Mouse (Mus musculus): ENCODE measurements around the gene Slc9b1. TPM values are rescaled to one million over a fixed set of nuclear protein-coding genes. Genes with fewer than 3 reads are reported as not detected.

Slc9b1 gene
- polyA plus RNA-seq, 1 experiment from 2014 or later, result not detected

- no peak overlapping the region for H3K4me3 ChIP-seq (ENCODE audit: low read depth, low read length)
- no peak for ATAC-seq (ENCODE audit: low read depth)
- WGBS, result 90% methylated on average over 9 of the region's 9 CpGs
- H3K4me1 ChIP-seq (ENCODE audit: control insufficient read depth, insufficient read depth, low read length), result no peaks in the 10 kb centered on the region
- no peak overlapping the region for H3K9ac ChIP-seq (replicated peaks; ENCODE audit: low read depth, low read length)
- no peaks in the 10 kb centered on the region for H3K36me3 ChIP-seq (ENCODE audit: control insufficient read depth, insufficient read depth, low read length)
- H3K9me3 ChIP-seq (ENCODE audit: control insufficient read depth, low read length), result no peaks in the 10 kb centered on the region
- no peak overlapping the region for H3K4me2 ChIP-seq (ENCODE audit: low read depth, low read length)
- no peak overlapping the region for H3K27ac ChIP-seq (ENCODE audit: low read depth, low read length)
- no peaks in the 10 kb centered on the region for H3K27me3 ChIP-seq (ENCODE audit: control insufficient read depth, insufficient read depth, low read length)
Measured at GRCm38 (mm10) chr3:135315720-135316425, 32.0 kb upstream of the Slc9b1 start.

GRCm38 (mm10) chr3:135318331-135318730 lies 29.5 kb upstream of the Slc9b1 start:
- no peak for ATAC-seq (ENCODE audit: low read depth)

GRCm38 (mm10) chr3:135324354-135324753 lies 23.5 kb upstream of the Slc9b1 start:
- WGBS, result 24% methylated on average over 6 of the region's 6 CpGs

More at GRCm38 (mm10) chr3:135318331-135318730, 29.5 kb upstream of the Slc9b1 start:
- no peaks in the 10 kb centered on the region for H3K4me1 ChIP-seq (ENCODE audit: control insufficient read depth, insufficient read depth, low read length)
- H3K27ac ChIP-seq (ENCODE audit: low read depth, low read length), result no peak overlapping the region
- no peaks in the 10 kb centered on the region for H3K9me3 ChIP-seq (ENCODE audit: control insufficient read depth, low read length)
- WGBS, result 89% methylated on average over 11 of the region's 11 CpGs
- no peak overlapping the region for H3K4me3 ChIP-seq (ENCODE audit: low read depth, low read length)
- H3K36me3 ChIP-seq (ENCODE audit: control insufficient read depth, insufficient read depth, low read length), result no peaks in the 10 kb centered on the region
- H3K4me2 ChIP-seq (ENCODE audit: low read depth, low read length), result no peak overlapping the region
- H3K9ac ChIP-seq (replicated peaks; ENCODE audit: low read depth, low read length), result no peak overlapping the region
- no peaks in the 10 kb centered on the region for H3K27me3 ChIP-seq (ENCODE audit: control insufficient read depth, insufficient read depth, low read length)

GRCm38 (mm10) chr3:135327176-135327575 lies 20.7 kb upstream of the Slc9b1 start:
- H3K4me2 ChIP-seq (ENCODE audit: low read depth, low read length), result no peak overlapping the region
- ATAC-seq (ENCODE audit: low read depth), result no peak

More at GRCm38 (mm10) chr3:135324354-135324753, 23.5 kb upstream of the Slc9b1 start:
- H3K4me1 ChIP-seq (ENCODE audit: control insufficient read depth, insufficient read depth, low read length), result no peaks in the 10 kb centered on the region
- no peak for ATAC-seq (ENCODE audit: low read depth)
- H3K4me2 ChIP-seq (ENCODE audit: low read depth, low read length), result no peak overlapping the region
- no peak overlapping the region for H3K27ac ChIP-seq (ENCODE audit: low read depth, low read length)
- H3K4me3 ChIP-seq (ENCODE audit: low read depth, low read length), result no peak overlapping the region
- H3K36me3 ChIP-seq (ENCODE audit: control insufficient read depth, insufficient read depth, low read length), result no peaks in the 10 kb centered on the region
- H3K27me3 ChIP-seq (ENCODE audit: control insufficient read depth, insufficient read depth, low read length), result no peaks in the 10 kb centered on the region
- no peaks in the 10 kb centered on the region for H3K9me3 ChIP-seq (ENCODE audit: control insufficient read depth, low read length)
- no peak overlapping the region for H3K9ac ChIP-seq (replicated peaks; ENCODE audit: low read depth, low read length)

GRCm38 (mm10) chr3:135327601-135328000 lies 20.2 kb upstream of the Slc9b1 start:
- H3K4me3 ChIP-seq (ENCODE audit: low read depth, low read length), result no peak overlapping the region
- H3K36me3 ChIP-seq (ENCODE audit: control insufficient read depth, insufficient read depth, low read length), result no peaks in the 10 kb centered on the region

More at GRCm38 (mm10) chr3:135327176-135327575, 20.7 kb upstream of the Slc9b1 start:
- H3K9me3 ChIP-seq (ENCODE audit: control insufficient read depth, low read length), result no peaks in the 10 kb centered on the region
- no peaks in the 10 kb centered on the region for H3K36me3 ChIP-seq (ENCODE audit: control insufficient read depth, insufficient read depth, low read length)
- no peak overlapping the region for H3K27ac ChIP-seq (ENCODE audit: low read depth, low read length)
- H3K27me3 ChIP-seq (ENCODE audit: control insufficient read depth, insufficient read depth, low read length), result no peaks in the 10 kb centered on the region
- H3K9ac ChIP-seq (replicated peaks; ENCODE audit: low read depth, low read length), result no peak overlapping the region
- no peaks in the 10 kb centered on the region for H3K4me1 ChIP-seq (ENCODE audit: control insufficient read depth, insufficient read depth, low read length)
- WGBS, result 79% methylated on average over 6 of the region's 6 CpGs
- H3K4me3 ChIP-seq (ENCODE audit: low read depth, low read length), result no peak overlapping the region

GRCm38 (mm10) chr3:135328560-135328959 lies 19.3 kb upstream of the Slc9b1 start:
- no peak for ATAC-seq (ENCODE audit: low read depth)
- no peaks in the 10 kb centered on the region for H3K27me3 ChIP-seq (ENCODE audit: control insufficient read depth, insufficient read depth, low read length)
- H3K9me3 ChIP-seq (ENCODE audit: control insufficient read depth, low read length), result no peaks in the 10 kb centered on the region
- H3K4me2 ChIP-seq (ENCODE audit: low read depth, low read length), result no peak overlapping the region
- 34% methylated on average over 3 of the region's 3 CpGs for WGBS
- no peak overlapping the region for H3K27ac ChIP-seq (ENCODE audit: low read depth, low read length)
- no peaks in the 10 kb centered on the region for H3K36me3 ChIP-seq (ENCODE audit: control insufficient read depth, insufficient read depth, low read length)
- no peaks in the 10 kb centered on the region for H3K4me1 ChIP-seq (ENCODE audit: control insufficient read depth, insufficient read depth, low read length)
- no peak overlapping the region for H3K4me3 ChIP-seq (ENCODE audit: low read depth, low read length)
- no peak overlapping the region for H3K9ac ChIP-seq (replicated peaks; ENCODE audit: low read depth, low read length)

More at GRCm38 (mm10) chr3:135327601-135328000, 20.2 kb upstream of the Slc9b1 start:
- no peak for ATAC-seq (ENCODE audit: low read depth)
- H3K4me1 ChIP-seq (ENCODE audit: control insufficient read depth, insufficient read depth, low read length), result no peaks in the 10 kb centered on the region
- WGBS, result 53% methylated on average over 2 of the region's 2 CpGs
- no peak overlapping the region for H3K9ac ChIP-seq (replicated peaks; ENCODE audit: low read depth, low read length)
- H3K9me3 ChIP-seq (ENCODE audit: control insufficient read depth, low read length), result no peaks in the 10 kb centered on the region
- H3K4me2 ChIP-seq (ENCODE audit: low read depth, low read length), result no peak overlapping the region
- H3K27ac ChIP-seq (ENCODE audit: low read depth, low read length), result no peak overlapping the region
- no peaks in the 10 kb centered on the region for H3K27me3 ChIP-seq (ENCODE audit: control insufficient read depth, insufficient read depth, low read length)

- H3K4me2 ChIP-seq (ENCODE audit: low read depth, low read length), result no peak overlapping the region
- H3K9me3 ChIP-seq (ENCODE audit: control insufficient read depth, low read length), result no peaks in the 10 kb centered on the region
- no peak overlapping the region for H3K27ac ChIP-seq (ENCODE audit: low read depth, low read length)
- H3K4me1 ChIP-seq (ENCODE audit: control insufficient read depth, insufficient read depth, low read length), result no peaks in the 10 kb centered on the region
- H3K36me3 ChIP-seq (ENCODE audit: control insufficient read depth, insufficient read depth, low read length), result no peaks in the 10 kb centered on the region
- no peaks in the 10 kb centered on the region for H3K27me3 ChIP-seq (ENCODE audit: control insufficient read depth, insufficient read depth, low read length)
- no peak for ATAC-seq (ENCODE audit: low read depth)
- no peak overlapping the region for H3K9ac ChIP-seq (replicated peaks; ENCODE audit: low read depth, low read length)
- no peak overlapping the region for H3K4me3 ChIP-seq (ENCODE audit: low read depth, low read length)
Measured at GRCm38 (mm10) chr3:135332691-135333090, 15.1 kb upstream of the Slc9b1 start.

GRCm38 (mm10) chr3:135333763-135334162 lies 14.1 kb upstream of the Slc9b1 start:
- Histone ChIP-seq H3K27ac (ENCODE audit: low read depth, low read length) (no peak overlapping the region), H3K9me3 (ENCODE audit: control insufficient read depth, low read length) (no peaks in the 10 kb centered on the region), H3K4me1 (ENCODE audit: control insufficient read depth, insufficient read depth, low read length) (no peaks in the 10 kb centered on the region), H3K36me3 (ENCODE audit: control insufficient read depth, insufficient read depth, low read length) (no peaks in the 10 kb centered on the region), H3K27me3 (ENCODE audit: control insufficient read depth, insufficient read depth, low read length) (no peaks in the 10 kb centered on the region), H3K4me3 (ENCODE audit: low read depth, low read length) (no peak overlapping the region), H3K9ac (replicated peaks; ENCODE audit: low read depth, low read length) (no peak overlapping the region), H3K4me2 (ENCODE audit: low read depth, low read length) (no peak overlapping the region)
- 56% methylated on average over 4 of the region's 4 CpGs for WGBS
- no peak for ATAC-seq (ENCODE audit: low read depth)

- Histone ChIP-seq H3K27ac (ENCODE audit: low read depth, low read length) (no peak overlapping the region), H3K4me3 (ENCODE audit: low read depth, low read length) (no peak overlapping the region), H3K4me1 (ENCODE audit: control insufficient read depth, insufficient read depth, low read length) (no peaks in the 10 kb centered on the region), H3K36me3 (ENCODE audit: control insufficient read depth, insufficient read depth, low read length) (no peaks in the 10 kb centered on the region), H3K9me3 (ENCODE audit: control insufficient read depth, low read length) (no peaks in the 10 kb centered on the region), H3K4me2 (ENCODE audit: low read depth, low read length) (no peak overlapping the region), H3K9ac (replicated peaks; ENCODE audit: low read depth, low read length) (no peak overlapping the region), H3K27me3 (ENCODE audit: control insufficient read depth, insufficient read depth, low read length) (no peaks in the 10 kb centered on the region)
- ATAC-seq (ENCODE audit: low read depth), result no peak
Measured at GRCm38 (mm10) chr3:135349022-135349421, 1.2 kb downstream of the Slc9b1 start.
